Comparison of ENCODE assay signal across 8 mouse cellular contexts in the genomic region with DNA sequence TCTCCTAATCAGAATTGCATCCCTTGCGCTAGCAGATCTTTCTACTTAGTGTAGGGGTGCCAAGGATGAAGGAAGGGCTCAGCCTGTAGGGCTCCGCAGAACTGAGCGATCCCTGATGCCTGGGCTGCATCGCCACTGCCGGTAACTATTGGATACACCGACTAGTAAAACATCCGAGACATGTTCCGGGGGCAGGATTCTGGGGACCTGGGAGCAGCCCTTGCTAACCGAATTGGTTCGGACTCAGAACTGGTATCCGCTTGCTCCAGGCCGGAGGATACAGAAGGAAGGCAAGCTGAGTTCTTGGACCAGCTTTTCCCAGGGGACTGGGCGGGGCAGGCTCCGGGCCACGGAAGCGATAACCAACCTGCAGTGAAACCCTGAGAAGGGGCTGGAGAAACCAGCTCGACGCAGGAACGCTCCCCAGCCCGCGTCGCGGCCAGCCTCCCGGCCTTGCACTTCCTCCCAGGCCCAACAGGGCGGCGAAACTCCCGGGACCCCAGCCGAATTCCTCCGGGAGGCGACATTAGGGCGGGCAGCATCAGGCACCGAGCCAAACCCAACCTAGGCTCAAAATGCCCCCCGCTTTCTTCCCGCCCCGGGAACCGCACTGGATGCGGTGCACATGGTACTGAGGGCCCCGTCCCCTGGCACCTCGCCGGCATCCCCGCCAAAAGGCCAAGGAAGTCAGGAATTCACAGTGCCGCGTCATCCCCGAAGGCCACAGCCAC.
DNase-seq lines count a peak whose midpoint lies in the region; ATAC-seq and TF ChIP-seq lines count a peak whose summit lies in the region.

No protein-coding gene starts in this region.

- peak overlapping the region; percentile 78 for H3K4me3 ChIP-seq in ES-Bruce4 (ENCODE audit: low read depth, low read length)
- peak overlapping the region; percentile 49 for H3K4me3 ChIP-seq in embryonic facial prominence, embryonic 15.5 days (replicated peaks)
- peak overlapping the region; percentile 47 for H3K4me3 ChIP-seq in intestine, embryonic 15.5 days (replicated peaks)
- H3K4me3 ChIP-seq in lung, embryonic 15.5 days = peak overlapping the region; percentile 48
- peak overlapping the region; percentile 52 for H3K4me3 ChIP-seq in stomach, embryonic 16.5 days (replicated peaks; ENCODE audit: low read length)

- no peak for TF ChIP-seq CTCF in ES-Bruce4 (IDR thresholded peaks at IDR 0.05; ENCODE audit: low read depth, low read length)

- peaks cover 6% of the 10 kb centered on the region for H3K36me3 ChIP-seq in ES-Bruce4 (ENCODE audit: control insufficient read depth, insufficient read depth, low read length, poor library complexity, severe bottlenecking)
- no peaks in the 10 kb centered on the region for H3K36me3 ChIP-seq in embryonic facial prominence, embryonic 15.5 days
- no peaks in the 10 kb centered on the region; the same call in 1 of the 2 replicates for H3K36me3 ChIP-seq in intestine, embryonic 15.5 days
- no peaks in the 10 kb centered on the region for H3K36me3 ChIP-seq in lung, embryonic 15.5 days
- H3K36me3 ChIP-seq in stomach, embryonic 16.5 days (ENCODE audit: control insufficient read depth, insufficient read depth, low read length) = no peaks in the 10 kb centered on the region

- TF ChIP-seq POLR2A in ES-Bruce4 (IDR thresholded peaks at IDR 0.05; ENCODE audit: insufficient read depth, low read length) = no peak

- peak overlapping the region; percentile 60 for H3K27ac ChIP-seq in ES-Bruce4 (ENCODE audit: insufficient read depth, low read length)
- peak overlapping the region; percentile 85 for H3K27ac ChIP-seq in embryonic facial prominence, embryonic 15.5 days (replicated peaks)
- peak overlapping the region; percentile 83; the same call in 1 of the 2 replicates for H3K27ac ChIP-seq in intestine, embryonic 15.5 days
- H3K27ac ChIP-seq in lung, embryonic 15.5 days = peak overlapping the region; percentile 82
- H3K27ac ChIP-seq in stomach, embryonic 16.5 days (ENCODE audit: low read length) = peak overlapping the region; percentile 87

- H3K9me3 ChIP-seq in ES-Bruce4 (replicated peaks; ENCODE audit: control insufficient read depth, insufficient read depth, low read length, poor library complexity, severe bottlenecking) = no peaks in the 10 kb centered on the region
- H3K9me3 ChIP-seq in embryonic facial prominence, embryonic 15.5 days (replicated peaks) = no peaks in the 10 kb centered on the region
- no peaks in the 10 kb centered on the region for H3K9me3 ChIP-seq in intestine, embryonic 15.5 days
- H3K9me3 ChIP-seq in lung, embryonic 15.5 days = no peaks in the 10 kb centered on the region
- H3K9me3 ChIP-seq in stomach, embryonic 16.5 days (replicated peaks; ENCODE audit: control insufficient read depth, low read length) = no peaks in the 10 kb centered on the region

- H3K27me3 ChIP-seq in ES-Bruce4 (ENCODE audit: control insufficient read depth, insufficient read depth, low read length, poor library complexity, severe bottlenecking) = no peaks in the 10 kb centered on the region
- peaks cover 87% of the 10 kb centered on the region for H3K27me3 ChIP-seq in embryonic facial prominence, embryonic 15.5 days
- H3K27me3 ChIP-seq in intestine, embryonic 15.5 days (replicated peaks) = peaks cover 76% of the 10 kb centered on the region
- H3K27me3 ChIP-seq in lung, embryonic 15.5 days = peaks cover 90% of the 10 kb centered on the region
- H3K27me3 ChIP-seq in stomach, embryonic 16.5 days (ENCODE audit: control insufficient read depth, insufficient read depth, low read length) = peaks cover 66% of the 10 kb centered on the region

- no peak for TF ChIP-seq EP300 in ES-Bruce4 (IDR thresholded peaks at IDR 0.05; ENCODE audit: insufficient read depth, low read depth, low read length)

- peak overlapping the region; percentile 55 for H3K4me2 ChIP-seq in embryonic facial prominence, embryonic 15.5 days (replicated peaks)
- peak overlapping the region; percentile 72 for H3K4me2 ChIP-seq in intestine, embryonic 15.5 days (replicated peaks)
- H3K4me2 ChIP-seq in lung, embryonic 15.5 days = peak overlapping the region; percentile 58
- peak overlapping the region; percentile 50 for H3K4me2 ChIP-seq in stomach, embryonic 16.5 days (ENCODE audit: low read depth, low read length)

- peaks cover 16% of the 10 kb centered on the region for H3K4me1 ChIP-seq in ES-Bruce4 (ENCODE audit: control insufficient read depth, insufficient read depth, low read length)
- peaks cover 61% of the 10 kb centered on the region for H3K4me1 ChIP-seq in embryonic facial prominence, embryonic 15.5 days
- peaks cover 45% of the 10 kb centered on the region for H3K4me1 ChIP-seq in intestine, embryonic 15.5 days (replicated peaks)
- H3K4me1 ChIP-seq in lung, embryonic 15.5 days = peaks cover 47% of the 10 kb centered on the region
- H3K4me1 ChIP-seq in stomach, embryonic 16.5 days (ENCODE audit: control insufficient read depth, insufficient read depth, low read length) = peaks cover 16% of the 10 kb centered on the region

- DNase-seq in cerebellum, adult 8-10 months = peak; percentile 16
- no peak for DNase-seq in cerebellum, adult 9-11 months
- no peak for DNase-seq in natural killer cell, adult 2 months (ENCODE audit: low spot score in 2 of 2)

- 0 out of 2 replicates have a peak, but pooled peaks have one; percentile 0 for ATAC-seq in embryonic facial prominence, embryonic 15.5 days (ENCODE audit: insufficient number of reproducible peaks, low FRiP score, low TSS enrichment, low read depth)
- peak; percentile 32 for ATAC-seq in intestine, embryonic 15.5 days
- no peak for ATAC-seq in lung, embryonic 15.5 days (ENCODE audit: borderline replicate concordance, extremely low read depth, low FRiP score, low TSS enrichment)
- ATAC-seq in stomach, embryonic 16.5 days (ENCODE audit: insufficient read depth, low FRiP score) = peak; percentile 18; the same call in 1 of the 2 replicates

- 2% methylated on average over 44 of the region's 44 CpGs for WGBS in embryonic facial prominence, embryonic 15.5 days
- WGBS in intestine, embryonic 15.5 days = 2% methylated on average over 44 of the region's 44 CpGs
- WGBS in lung, embryonic 15.5 days = 2% methylated on average over 44 of the region's 44 CpGs
- WGBS in stomach, embryonic 16.5 days = 2% methylated on average over 44 of the region's 44 CpGs

- H3K9ac ChIP-seq in ES-Bruce4 (ENCODE audit: low read depth, poor library complexity, severe bottlenecking) = peak overlapping the region; percentile 84
- H3K9ac ChIP-seq in embryonic facial prominence, embryonic 15.5 days = peak overlapping the region; percentile 40
- peak overlapping the region; percentile 40 for H3K9ac ChIP-seq in intestine, embryonic 15.5 days
- H3K9ac ChIP-seq in lung, embryonic 15.5 days = peak overlapping the region; percentile 56
- H3K9ac ChIP-seq in stomach, embryonic 16.5 days (ENCODE audit: low read length) = peak overlapping the region; percentile 68
